Mouse (Mus musculus) urinary bladder, postnatal 4 days (tissue): ENCODE measurements around the gene Fyb.
"Not testable (repeated sequence)": the region's sequence is repeated elsewhere in the genome, so short reads cannot be mapped to it uniquely, and the experiment has no call there.

Experiments used
- DNase-seq, 2 experiments: peaks; one replicate each; pipeline ENCODE4 v3.0.0; 2021 to 2022; ENCODE audit warnings: low spot score in 2 of 2

The Fyb gene

GRCm38 (mm10) chr15:6562161-6562560 is 39.5 kb downstream of the Fyb start:
- no peak for DNase-seq

GRCm38 (mm10) chr15:6562629-6563028 is 40.0 kb downstream of the Fyb start:
- DNase-seq = no peak

- DNase-seq = peak; percentile 53 to 69
Observed at GRCm38 (mm10) chr15:6564977-6565421, 42.3 kb downstream of the Fyb start.

- DNase-seq = no peak
Observed at GRCm38 (mm10) chr15:6565873-6566272, 43.2 kb downstream of the Fyb start.

- no peak for DNase-seq
Observed at GRCm38 (mm10) chr15:6567993-6568392, 45.3 kb downstream of the Fyb start.

- no peak for DNase-seq
Observed at GRCm38 (mm10) chr15:6568605-6569004, 46.0 kb downstream of the Fyb start.

GRCm38 (mm10) chr15:6569074-6569473 is 46.4 kb downstream of the Fyb start:
- DNase-seq = no peak

- DNase-seq = no peak
Observed at GRCm38 (mm10) chr15:6570164-6570861, 47.7 kb downstream of the Fyb start.

GRCm38 (mm10) chr15:6570876-6571275 is 48.2 kb downstream of the Fyb start:
- DNase-seq = peak in 1 of 2 experiments; percentile 38

GRCm38 (mm10) chr15:6574283-6574960 is 51.8 kb downstream of the Fyb start:
- no peak for DNase-seq

- DNase-seq = no peak
Observed at GRCm38 (mm10) chr15:6577971-6578370, 55.3 kb downstream of the Fyb start.

- no peak for DNase-seq
Observed at GRCm38 (mm10) chr15:6578654-6579053, 56.0 kb downstream of the Fyb start.

- no peak for DNase-seq
Observed at GRCm38 (mm10) chr15:6579194-6579768, 56.6 kb downstream of the Fyb start.

- no peak for DNase-seq
Observed at GRCm38 (mm10) chr15:6579769-6580261, 57.2 kb downstream of the Fyb start.

GRCm38 (mm10) chr15:6584645-6585044 is 62.0 kb downstream of the Fyb start:
- DNase-seq = no peak

GRCm38 (mm10) chr15:6586351-6586750 is 63.7 kb downstream of the Fyb start:
- DNase-seq = not testable (repeated sequence)

GRCm38 (mm10) chr15:6587526-6587925 is 64.9 kb downstream of the Fyb start:
- no peak for DNase-seq

GRCm38 (mm10) chr15:6588192-6588591 is 65.5 kb downstream of the Fyb start:
- DNase-seq = no peak

- DNase-seq = no peak
Observed at GRCm38 (mm10) chr15:6590846-6591451, 68.3 kb downstream of the Fyb start.

- DNase-seq = no peak
Observed at GRCm38 (mm10) chr15:6591527-6591926, 68.9 kb downstream of the Fyb start.

- DNase-seq = no peak
Observed at GRCm38 (mm10) chr15:6592561-6593253, 70.1 kb downstream of the Fyb start.

GRCm38 (mm10) chr15:6593254-6593623 is 70.6 kb downstream of the Fyb start:
- DNase-seq = no peak
